Mouse (Mus musculus) neural tube, embryonic 13.5 days (tissue): ENCODE data around the gene Dgkg. TPM values are rescaled to one million over a fixed set of nuclear protein-coding genes. Genes with fewer than 3 reads are reported as not detected.
A peak's percentile ranks its signal among the peaks of the same experiment; 100 is the strongest.

Source experiments
- ATAC-seq: fragments of 200-750 bp; cut with Nextera tagmentation; 2 replicates; pipeline ENCODE4 v1.8.0; 2017; ENCODE audit warnings: low read depth, mild to moderate bottlenecking, moderate TSS enrichment, moderate library complexity
- H3K27ac ChIP-seq: fragments of 300-500 bp; sonication (generic); replicated peaks from 2 replicates; pipeline ENCODE4 v1.5.1; 2015; ENCODE audit warnings: moderate library complexity, mild to moderate bottlenecking, inconsistent platforms
- H3K27me3 ChIP-seq: fragments of 300-500 bp; sonication (generic); 2 replicates; pipeline ENCODE4 v1.6.1; 2015; ENCODE audit warnings: mild to moderate bottlenecking, inconsistent platforms
- H3K36me3 ChIP-seq: fragments of 300-500 bp; sonication (generic); 2 replicates; pipeline ENCODE4 v1.6.1; 2015; ENCODE audit warnings: mild to moderate bottlenecking, inconsistent platforms
- H3K4me1 ChIP-seq: fragments of 300-500 bp; sonication (generic); replicated peaks from 2 replicates; pipeline ENCODE4 v1.6.1; 2015; ENCODE audit warnings: inconsistent platforms
- H3K4me2 ChIP-seq: fragments of 300-500 bp; sonication (generic); 2 replicates; pipeline ENCODE4 v1.6.1; 2015; ENCODE audit warnings: inconsistent platforms, mild to moderate bottlenecking, moderate library complexity
- H3K4me3 ChIP-seq: fragments of 300-500 bp; sonication (generic); 2 replicates; pipeline ENCODE4 v1.5.1; 2015; ENCODE audit warnings: mild to moderate bottlenecking, inconsistent platforms
- H3K9ac ChIP-seq: fragments of 300-500 bp; sonication (generic); 2 replicates; pipeline ENCODE4 v1.6.1; 2015; ENCODE audit warnings: moderate library complexity, mild to moderate bottlenecking, inconsistent platforms
- H3K9me3 ChIP-seq: fragments of 300-500 bp; sonication (generic); 2 replicates; pipeline ENCODE4 v1.6.1; 2016; ENCODE audit warnings: inconsistent platforms
- WGBS: fragments of 180-500 bp; shearing (Covaris S2); methylation state at CpG from one replicate; pipeline ENCODE4 v1.1.7; 2015; 5-methylcytosine and 5-hydroxymethylcytosine counted together
- polyA plus RNA-seq: library from polyadenylated mRNA; unstranded; fragments of >200 nt; fragmentation: Nextera tagmentation; extraction: Ambion mirVana; gene quantifications from 2 replicates; pipeline ENCODE4 v1.2.1, GENCODE M21; 2015

The Dgkg gene
- polyA plus RNA-seq, 1 experiment from 2014 or later, result 0.82 TPM

- WGBS, result 81% methylated on average over 9 of the region's 9 CpGs
- Histone ChIP-seq H3K9ac (no peak overlapping the region), H3K27me3 (no peaks in the 10 kb centered on the region), H3K9me3 (no peaks in the 10 kb centered on the region), H3K4me2 (no peak overlapping the region), H3K4me1 (peaks cover 4% of the 10 kb centered on the region; the same call in 1 of the 2 replicates), H3K27ac (no peak overlapping the region), H3K4me3 (no peak overlapping the region), H3K36me3 (no peaks in the 10 kb centered on the region)
- ATAC-seq, result no peak
Measured at GRCm38 (mm10) chr16:22531041-22531440, 126.0 kb downstream of the Dgkg start.

- no peak for ATAC-seq
- H3K9me3 ChIP-seq, result 0 out of 2 replicates have a peak, but pooled peaks cover 7% of the 10 kb centered on the region
- H3K27ac ChIP-seq, result no peak overlapping the region
- H3K27me3 ChIP-seq, result no peaks in the 10 kb centered on the region
- no peak overlapping the region for H3K4me2 ChIP-seq
- H3K36me3 ChIP-seq, result no peaks in the 10 kb centered on the region
- no peak overlapping the region for H3K4me3 ChIP-seq
- peaks cover 4% of the 10 kb centered on the region; the same call in 1 of the 2 replicates for H3K4me1 ChIP-seq
- no peak overlapping the region for H3K9ac ChIP-seq
- 40% methylated on average over 5 of the region's 5 CpGs for WGBS
Measured at GRCm38 (mm10) chr16:22527499-22527939, 129.5 kb downstream of the Dgkg start.

DNA sequence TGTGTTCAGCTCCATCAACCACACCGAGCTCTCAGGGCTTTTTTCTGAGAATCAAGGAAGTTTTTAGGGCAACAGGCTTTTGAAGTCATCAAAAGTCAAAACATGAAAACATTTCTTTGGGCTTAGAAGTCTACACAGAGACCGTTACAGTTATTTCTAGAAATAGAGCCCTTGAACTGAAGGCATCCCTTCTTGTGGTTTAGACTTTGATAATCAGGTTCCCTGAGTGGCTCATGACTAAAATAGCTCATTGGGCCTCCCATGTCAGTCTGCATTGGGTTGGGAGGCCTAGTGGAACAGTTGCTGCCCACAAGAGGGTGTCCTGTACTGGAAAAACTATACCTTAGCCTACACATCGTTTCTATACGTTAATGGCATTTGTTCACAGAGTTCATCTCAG, 130.6 kb downstream of the Dgkg start:
- Histone ChIP-seq H3K27ac (no peak overlapping the region), H3K4me3 (no peak overlapping the region), H3K4me1 (peaks cover 4% of the 10 kb centered on the region; the same call in 1 of the 2 replicates), H3K36me3 (no peaks in the 10 kb centered on the region), H3K4me2 (no peak overlapping the region), H3K9me3 (0 out of 2 replicates have a peak, but pooled peaks cover 7% of the 10 kb centered on the region), H3K27me3 (no peaks in the 10 kb centered on the region), H3K9ac (no peak overlapping the region)
- WGBS, result 90% methylated on average over 4 of the region's 4 CpGs
- no peak for ATAC-seq

DNA sequence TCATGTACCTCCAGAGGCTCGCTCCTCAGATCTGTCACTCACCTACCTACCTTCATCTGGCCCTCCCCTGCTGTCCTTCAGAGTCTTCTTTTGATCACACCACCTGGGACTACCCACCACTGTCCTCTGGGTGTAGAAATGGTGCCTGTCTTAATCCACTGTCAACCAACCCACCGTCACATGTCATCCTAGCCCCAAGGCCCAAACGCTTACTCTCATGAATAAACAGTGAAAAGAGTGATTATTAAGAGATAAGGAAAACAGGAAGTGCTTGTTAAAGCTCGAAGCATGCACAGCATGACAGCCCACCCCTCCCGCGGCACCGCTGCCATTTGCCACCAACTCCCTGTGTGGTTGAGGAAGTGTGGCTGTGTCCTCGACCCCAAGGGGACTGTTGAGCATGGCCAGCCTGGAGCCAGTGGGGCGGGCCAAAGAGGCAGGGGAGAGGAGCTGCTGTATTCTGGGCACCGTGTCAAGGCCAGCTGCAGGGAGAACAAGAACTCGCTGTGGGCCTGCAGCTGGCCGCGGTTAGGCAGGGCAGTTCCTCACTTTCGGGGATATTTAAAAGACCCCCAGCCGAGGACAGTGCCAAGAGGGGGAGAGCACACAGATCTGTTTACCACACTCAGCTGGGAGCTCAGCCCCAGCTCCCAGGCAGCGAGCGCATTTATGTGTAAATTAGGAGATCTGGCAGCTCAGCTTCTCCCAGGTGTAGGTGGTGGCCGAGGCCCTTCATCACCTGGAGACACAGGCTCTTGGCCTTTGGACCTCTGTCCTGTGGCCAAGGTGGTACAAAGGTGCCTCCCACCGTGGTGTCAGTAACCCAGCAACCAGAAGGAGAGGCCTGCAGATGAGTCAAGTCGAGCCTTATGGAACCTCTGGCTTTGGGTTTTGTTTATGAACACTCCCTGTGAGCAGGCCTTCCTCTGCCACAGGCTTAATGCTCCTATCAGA, 139.3 kb downstream of the Dgkg start:
- peak overlapping the region; percentile 20; the same call in 1 of the 2 replicates for H3K4me2 ChIP-seq
- ATAC-seq, result peak; percentile 94

GRCm38 (mm10) chr16:22515476-22515875, 141.5 kb downstream of the Dgkg start:
- Histone ChIP-seq H3K9me3 (no peaks in the 10 kb centered on the region), H3K4me1 (peaks cover 18% of the 10 kb centered on the region), H3K4me3 (no peak overlapping the region), H3K27ac (no peak overlapping the region), H3K4me2 (no peak overlapping the region), H3K9ac (no peak overlapping the region), H3K27me3 (no peaks in the 10 kb centered on the region), H3K36me3 (no peaks in the 10 kb centered on the region)
- ATAC-seq, result no peak
- 30% methylated on average over 5 of the region's 5 CpGs for WGBS

More for the DNA sequence above, 139.3 kb downstream of the Dgkg start:
- Histone ChIP-seq H3K4me3 (no peak overlapping the region), H3K27ac (peak overlapping the region; percentile 53; the same call in 1 of the 2 replicates), H3K9ac (0 out of 2 replicates have a peak overlapping the region, but pooled peaks have one; percentile 17), H3K4me1 (peaks cover 24% of the 10 kb centered on the region), H3K27me3 (no peaks in the 10 kb centered on the region), H3K36me3 (no peaks in the 10 kb centered on the region), H3K9me3 (no peaks in the 10 kb centered on the region)
- 14% methylated on average over 20 of the region's 20 CpGs for WGBS

DNA sequence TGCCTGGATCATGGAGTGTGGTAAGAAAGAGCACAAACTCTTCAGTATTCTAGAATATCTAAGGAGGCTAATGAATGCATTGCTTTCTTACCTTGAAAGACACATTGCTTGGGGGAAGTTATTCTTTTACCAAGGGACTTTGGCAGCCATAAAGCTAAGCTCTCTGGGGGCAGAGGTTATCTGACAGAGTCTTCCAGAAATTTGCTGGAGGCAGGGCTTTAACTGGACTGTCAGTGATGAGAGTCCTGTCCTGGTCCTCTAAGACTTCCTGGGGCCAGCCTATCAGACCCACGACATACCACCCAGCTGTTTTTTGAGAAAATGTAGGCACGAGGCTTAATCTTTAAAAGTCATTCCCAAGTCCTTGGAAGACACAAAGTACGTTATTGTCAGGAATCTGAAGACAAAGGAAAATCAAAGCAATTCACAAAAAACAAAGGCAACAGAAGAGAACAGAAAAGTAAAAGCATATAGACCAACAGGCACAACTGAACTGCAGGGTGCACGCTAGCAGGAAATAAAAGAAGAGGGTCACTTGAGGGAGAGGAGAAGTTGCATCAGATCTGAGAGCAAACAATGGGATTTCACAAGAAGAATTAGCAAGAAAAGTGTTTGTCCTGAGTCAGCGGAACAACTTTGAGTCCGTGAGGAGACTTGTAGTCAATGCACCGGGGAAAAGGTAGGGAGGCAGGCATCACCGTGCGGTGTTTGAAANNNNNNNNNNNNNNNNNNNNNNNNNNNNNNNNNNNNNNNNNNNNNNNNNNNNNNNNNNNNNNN, 146.0 kb downstream of the Dgkg start:
- Histone ChIP-seq H3K9me3 (no peaks in the 10 kb centered on the region), H3K36me3 (no peaks in the 10 kb centered on the region), H3K9ac (no peak overlapping the region), H3K27me3 (no peaks in the 10 kb centered on the region), H3K4me1 (peaks cover 6% of the 10 kb centered on the region; the same call in 1 of the 2 replicates), H3K27ac (no peak overlapping the region), H3K4me3 (no peak overlapping the region), H3K4me2 (no peak overlapping the region)
- ATAC-seq, result no peak
- WGBS, result 64% methylated on average over 9 of the region's 9 CpGs

DNA sequence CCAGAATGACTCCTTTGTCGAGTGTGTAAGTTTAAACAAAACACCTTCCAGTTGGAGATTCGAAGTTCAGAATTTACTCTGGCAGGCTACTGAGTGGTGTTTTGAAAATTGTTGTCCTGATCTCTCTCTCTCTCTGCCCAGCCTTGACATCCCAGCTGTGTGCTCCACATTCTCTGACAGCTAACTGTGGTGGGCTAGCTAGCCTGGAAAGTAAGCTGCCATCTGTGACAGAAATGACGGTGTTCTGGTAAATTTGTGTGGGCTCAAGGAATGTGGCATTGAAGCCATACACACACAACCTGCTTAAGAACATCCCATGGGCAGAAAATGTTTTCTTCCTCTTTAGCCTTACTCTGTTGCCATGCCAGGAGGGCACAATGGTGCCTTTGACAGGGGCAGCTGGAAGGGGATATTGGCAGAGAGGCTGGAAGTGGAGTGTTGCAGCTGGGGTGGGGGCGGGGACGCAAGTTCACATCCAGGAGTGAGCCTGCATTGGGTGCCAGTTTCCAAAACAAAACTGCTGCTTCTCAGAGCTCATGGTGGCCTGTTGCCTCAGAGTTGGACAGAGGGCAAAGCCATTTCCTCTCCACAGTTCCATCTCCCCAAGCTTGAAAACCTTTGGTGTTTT, 148.0 kb downstream of the Dgkg start:
- Histone ChIP-seq H3K4me1 (peaks cover 10% of the 10 kb centered on the region; the same call in 1 of the 2 replicates), H3K36me3 (no peaks in the 10 kb centered on the region), H3K27me3 (no peaks in the 10 kb centered on the region), H3K4me3 (no peak overlapping the region), H3K27ac (0 out of 2 replicates have a peak overlapping the region, but pooled peaks have one; percentile 18), H3K4me2 (no peak overlapping the region), H3K9ac (no peak overlapping the region), H3K9me3 (no peaks in the 10 kb centered on the region)
- peak; percentile 61; the same call in 1 of the 2 replicates for ATAC-seq
- 75% methylated on average over 5 of the region's 5 CpGs for WGBS

- no peaks in the 10 kb centered on the region for H3K27me3 ChIP-seq
- WGBS, result 56% methylated on average over 6 of the region's 6 CpGs
- H3K4me3 ChIP-seq, result no peak overlapping the region
- H3K9me3 ChIP-seq, result no peaks in the 10 kb centered on the region
- H3K27ac ChIP-seq, result no peak overlapping the region
- H3K4me2 ChIP-seq, result no peak overlapping the region
- no peaks in the 10 kb centered on the region for H3K36me3 ChIP-seq
- peaks cover 10% of the 10 kb centered on the region; the same call in 1 of the 2 replicates for H3K4me1 ChIP-seq
- ATAC-seq, result no peak
- H3K9ac ChIP-seq, result no peak overlapping the region
Measured at GRCm38 (mm10) chr16:22505656-22506055, 151.4 kb downstream of the Dgkg start.

DNA sequence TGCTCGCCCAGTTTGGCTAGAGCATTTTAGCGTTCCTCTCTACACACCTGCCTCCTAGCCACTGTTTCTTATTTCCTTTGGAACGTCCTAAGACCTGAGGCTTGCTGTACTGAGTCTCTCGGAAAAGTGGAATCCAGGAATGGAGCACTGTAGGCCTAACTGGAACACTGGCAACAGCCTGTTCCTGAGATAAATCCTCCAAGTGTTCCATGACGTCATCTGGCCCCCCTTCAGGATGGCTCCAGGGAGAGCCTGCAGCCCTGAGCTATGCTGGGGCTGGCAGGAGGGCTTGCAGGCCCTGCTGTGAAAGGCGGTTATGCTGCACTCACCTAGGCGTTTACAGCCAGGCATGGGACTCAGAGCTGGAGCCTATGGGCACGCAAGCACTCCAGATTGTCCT, 152.2 kb downstream of the Dgkg start:
- Histone ChIP-seq H3K27me3 (no peaks in the 10 kb centered on the region), H3K4me3 (no peak overlapping the region), H3K27ac (no peak overlapping the region), H3K4me1 (peaks cover 10% of the 10 kb centered on the region; the same call in 1 of the 2 replicates), H3K4me2 (no peak overlapping the region), H3K9me3 (no peaks in the 10 kb centered on the region), H3K9ac (no peak overlapping the region), H3K36me3 (no peaks in the 10 kb centered on the region)
- WGBS, result 41% methylated on average over 8 of the region's 8 CpGs
- ATAC-seq, result no peak

DNA sequence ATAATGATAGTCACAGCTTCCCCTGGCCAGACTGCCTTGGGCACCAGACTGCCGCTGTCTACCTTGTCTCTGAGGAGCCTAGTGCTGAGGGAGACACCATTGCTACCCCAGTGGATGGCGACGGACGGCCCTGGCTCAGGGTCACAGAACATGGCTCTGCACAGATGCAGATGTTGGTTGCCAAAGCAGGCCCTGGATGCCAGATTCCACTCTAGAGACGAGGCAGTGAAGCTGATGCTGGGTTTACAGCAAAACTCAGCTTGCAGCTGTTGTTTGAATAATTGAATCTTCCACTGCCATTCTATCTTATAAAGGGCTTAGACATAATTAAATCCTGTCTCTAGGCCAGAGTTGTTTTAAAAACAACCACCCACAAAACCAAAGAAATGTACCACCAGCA, 153.0 kb downstream of the Dgkg start:
- Histone ChIP-seq H3K9ac (no peak overlapping the region), H3K27ac (no peak overlapping the region), H3K36me3 (no peaks in the 10 kb centered on the region), H3K9me3 (no peaks in the 10 kb centered on the region), H3K4me2 (no peak overlapping the region), H3K4me3 (no peak overlapping the region), H3K4me1 (peaks cover 4% of the 10 kb centered on the region; the same call in 1 of the 2 replicates), H3K27me3 (no peaks in the 10 kb centered on the region)
- ATAC-seq, result no peak
- 82% methylated on average over 5 of the region's 5 CpGs for WGBS

DNA sequence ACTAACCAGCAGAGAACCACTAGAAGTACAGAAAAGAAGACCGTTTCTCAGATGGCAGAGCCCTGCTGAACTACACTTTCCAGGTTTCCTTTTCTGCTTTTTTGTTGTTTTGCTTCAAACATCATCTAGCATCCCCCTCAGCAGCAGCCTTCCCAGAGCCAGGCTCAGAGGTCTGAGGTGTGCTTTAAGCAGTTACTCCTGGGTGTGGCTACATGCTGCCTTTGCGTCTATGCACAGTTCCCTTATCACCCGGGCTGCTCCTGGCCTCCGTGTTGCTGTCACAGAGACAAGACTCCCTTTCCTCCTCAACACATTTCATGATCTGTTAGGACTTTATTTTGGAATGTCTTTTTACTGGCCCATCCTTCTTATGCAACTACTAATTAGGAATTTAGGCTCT, 153.6 kb downstream of the Dgkg start:
- ATAC-seq, result no peak
- no peaks in the 10 kb centered on the region for H3K27me3 ChIP-seq
- H3K4me1 ChIP-seq, result 0 out of 2 replicates have a peak, but pooled peaks cover 3% of the 10 kb centered on the region
- no peak overlapping the region for H3K9ac ChIP-seq
- no peaks in the 10 kb centered on the region for H3K36me3 ChIP-seq
- H3K4me3 ChIP-seq, result no peak overlapping the region
- H3K27ac ChIP-seq, result no peak overlapping the region
- H3K9me3 ChIP-seq, result no peaks in the 10 kb centered on the region
- no peak overlapping the region for H3K4me2 ChIP-seq
- WGBS, result 86% methylated on average over 4 of the region's 4 CpGs
